Mouse (Mus musculus) brain, embryonic 14.5 days (tissue): ENCODE results near the gene Ppp1r1a.

Experiments used
- CTCF ChIP-seq: fragments of 200-500 bp; IDR thresholded peaks from 2 replicates; pipeline ENCODE4 v1.5.1; 2012; ENCODE audit warnings: inconsistent platforms, mild to moderate bottlenecking, moderate library complexity, borderline replicate concordance; ENCODE audit not compliant: insufficient read depth, insufficient read length; ENCODE audit errors: extremely low read depth
- POLR2A ChIP-seq: fragments of 200-500 bp; IDR thresholded peaks from 2 replicates; pipeline ENCODE4 v1.6.1; 2012; ENCODE audit warnings: mild to moderate bottlenecking, inconsistent platforms, borderline replicate concordance; ENCODE audit not compliant: poor library complexity, insufficient read depth, insufficient read length, severe bottlenecking; ENCODE audit errors: extremely low read depth

GRCm38 (mm10) chr15:103539259-103539658 lies 1.5 kb upstream of the Ppp1r1a start:
- TF ChIP-seq CTCF (no peak), POLR2A (no peak)
